Mouse (Mus musculus) thymus, adult 2 months (tissue): ENCODE results near the gene Bcl2l12.

Source experiments
- CTCF ChIP-seq: fragments of 200-500 bp; IDR thresholded peaks from 2 replicates; pipeline ENCODE4 v1.5.1; 2012; ENCODE audit warnings: mild to moderate bottlenecking, control low read depth, low read length, moderate library complexity, borderline replicate concordance; ENCODE audit not compliant: control insufficient read depth, poor library complexity, insufficient read depth; ENCODE audit errors: extremely low read depth
- POLR2A ChIP-seq: fragments of 200-500 bp; IDR thresholded peaks from 2 replicates; pipeline ENCODE4 v1.6.1; 2012; ENCODE audit warnings: mild to moderate bottlenecking, low read length, control low read depth, moderate library complexity; ENCODE audit not compliant: control insufficient read depth, poor library complexity, insufficient read depth; ENCODE audit errors: extremely low read depth

DNA sequence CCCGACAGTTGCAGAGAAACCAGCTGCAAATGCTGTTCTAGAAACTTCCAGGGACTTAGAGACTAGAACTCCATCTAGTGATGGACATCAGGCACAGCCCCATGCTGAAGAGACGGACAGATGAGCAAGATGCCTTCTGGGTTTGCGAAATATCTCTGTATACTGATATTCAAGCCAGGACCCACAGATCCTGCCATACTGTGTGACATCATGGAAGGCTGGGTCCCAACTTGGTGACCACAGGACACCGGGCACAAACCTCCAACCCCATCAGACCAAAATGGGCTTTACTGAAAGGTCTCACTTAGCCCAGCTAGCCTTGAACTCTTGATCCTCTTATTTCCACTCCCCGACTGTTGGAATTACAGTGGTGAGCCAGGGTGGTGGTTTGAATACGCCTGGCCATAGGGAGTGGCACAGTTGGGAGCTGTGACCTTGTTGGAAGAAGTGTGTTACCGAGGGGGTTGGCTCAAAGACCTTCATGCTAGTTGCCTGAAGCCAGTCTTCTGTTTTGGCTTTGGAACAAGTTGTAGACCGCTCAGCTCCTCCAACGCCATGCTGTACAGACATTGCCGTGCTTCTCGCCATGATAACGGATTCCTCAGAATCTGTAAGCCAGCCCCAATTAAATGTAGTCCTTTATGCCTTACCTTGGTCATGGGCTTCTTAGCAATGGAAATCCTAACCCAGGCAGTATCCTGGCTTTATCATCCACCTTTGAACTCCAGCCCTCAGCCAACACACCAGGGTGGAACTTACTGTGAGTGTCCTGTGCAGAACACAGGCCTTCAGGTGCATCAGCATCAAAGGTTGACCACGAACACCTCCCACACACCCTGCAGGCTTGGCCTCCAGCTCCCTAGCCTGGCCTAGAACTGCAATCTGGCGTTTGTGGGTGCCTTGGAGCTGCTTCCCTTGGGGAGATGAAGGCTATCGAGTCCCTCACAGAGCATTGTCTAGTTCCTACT, 26.1 kb upstream of the Bcl2l12 start:
- TF ChIP-seq CTCF (no peak), POLR2A (no peak)
